Mouse (Mus musculus) limb, embryonic 10.5 days (tissue): Measurements from ENCODE around the gene Cfap45. TPM values are rescaled to one million over a fixed set of nuclear protein-coding genes. Genes with fewer than 3 reads are reported as not detected.

Experiments
- DNase-seq: peaks from one replicate; pipeline ENCODE4 v3.0.0-alpha.2; 2017; ENCODE audit warnings: low spot score
- H3K27ac ChIP-seq: fragments of 300-500 bp; sonication (generic); 2 replicates; pipeline ENCODE4 v1.5.1; 2016; ENCODE audit warnings: mild to moderate bottlenecking
- H3K27me3 ChIP-seq: fragments of 300-500 bp; sonication (generic); 2 replicates; pipeline ENCODE4 v1.6.1; 2016; ENCODE audit warnings: low read depth, mild to moderate bottlenecking; ENCODE audit not compliant: poor library complexity, severe bottlenecking
- H3K36me3 ChIP-seq: fragments of 300-500 bp; sonication (generic); 2 replicates; pipeline ENCODE4 v1.6.1; 2016; ENCODE audit warnings: mild to moderate bottlenecking, moderate library complexity
- H3K4me1 ChIP-seq: fragments of 300-500 bp; sonication (generic); 2 replicates; pipeline ENCODE4 v1.6.1; 2016
- H3K4me3 ChIP-seq: fragments of 300-500 bp; sonication (generic); 2 replicates; pipeline ENCODE4 v1.5.1; 2016; ENCODE audit warnings: mild to moderate bottlenecking, moderate library complexity
- H3K9me3 ChIP-seq: fragments of 300-500 bp; sonication (generic); replicated peaks from 2 replicates; pipeline ENCODE4 v1.6.1; 2016; ENCODE audit warnings: mild to moderate bottlenecking
- WGBS: fragments of 180-500 bp; shearing (Covaris S2); methylation state at CpG from one replicate; pipeline ENCODE4 v1.1.7; 2016; 5-methylcytosine and 5-hydroxymethylcytosine counted together
- polyA plus RNA-seq: library from polyadenylated mRNA; unstranded; fragments of >200 nt; fragmentation: Nextera tagmentation; extraction: Ambion mirVana; gene quantifications from 2 replicates; pipeline ENCODE4 v1.2.1, GENCODE M21; 2016

The Cfap45 gene
- polyA plus RNA-seq, 1 experiment from 2014 or later = 1.0 TPM

- Histone ChIP-seq H3K9me3 (no peaks in the 10 kb centered on the region), H3K27ac (peak overlapping the region; percentile 76), H3K36me3 (no peaks in the 10 kb centered on the region), H3K27me3 (0 out of 2 replicates have a peak, but pooled peaks cover 5% of the 10 kb centered on the region), H3K4me3 (peak overlapping the region; percentile 18; the same call in 1 of the 2 replicates), H3K4me1 (peaks cover 28% of the 10 kb centered on the region)
- 27% methylated on average over 13 of the region's 13 CpGs for WGBS
- DNase-seq = peak; percentile 57
Measured at GRCm38 (mm10) chr1:172512962-172513361, 7.6 kb upstream of the Cfap45 start.

GRCm38 (mm10) chr1:172513525-172514212, 6.9 kb upstream of the Cfap45 start:
- no peak for DNase-seq
- Histone ChIP-seq H3K4me3 (no peak overlapping the region), H3K36me3 (no peaks in the 10 kb centered on the region), H3K27ac (peak overlapping the region; percentile 76), H3K9me3 (no peaks in the 10 kb centered on the region), H3K4me1 (peaks cover 28% of the 10 kb centered on the region), H3K27me3 (0 out of 2 replicates have a peak, but pooled peaks cover 5% of the 10 kb centered on the region)
- 86% methylated on average over 17 of the region's 17 CpGs for WGBS

- 0 out of 2 replicates have a peak overlapping the region, but pooled peaks have one; percentile 76 for H3K27ac ChIP-seq
- no peak for DNase-seq
- 79% methylated on average over 4 of the region's 4 CpGs for WGBS
- H3K4me3 ChIP-seq = no peak overlapping the region
- no peaks in the 10 kb centered on the region for H3K36me3 ChIP-seq
- H3K9me3 ChIP-seq = no peaks in the 10 kb centered on the region
- H3K4me1 ChIP-seq = peaks cover 28% of the 10 kb centered on the region
- 0 out of 2 replicates have a peak, but pooled peaks cover 5% of the 10 kb centered on the region for H3K27me3 ChIP-seq
Measured at GRCm38 (mm10) chr1:172514213-172514529, 6.4 kb upstream of the Cfap45 start.

- 83% methylated on average over 7 of the region's 7 CpGs for WGBS
- DNase-seq = no peak
- no peak overlapping the region for H3K4me3 ChIP-seq
- no peaks in the 10 kb centered on the region for H3K9me3 ChIP-seq
- H3K36me3 ChIP-seq = no peaks in the 10 kb centered on the region
- H3K27me3 ChIP-seq = 0 out of 2 replicates have a peak, but pooled peaks cover 5% of the 10 kb centered on the region
- H3K4me1 ChIP-seq = peaks cover 30% of the 10 kb centered on the region
- no peak overlapping the region for H3K27ac ChIP-seq
Measured at GRCm38 (mm10) chr1:172514551-172515268, 5.9 kb upstream of the Cfap45 start.

DNA sequence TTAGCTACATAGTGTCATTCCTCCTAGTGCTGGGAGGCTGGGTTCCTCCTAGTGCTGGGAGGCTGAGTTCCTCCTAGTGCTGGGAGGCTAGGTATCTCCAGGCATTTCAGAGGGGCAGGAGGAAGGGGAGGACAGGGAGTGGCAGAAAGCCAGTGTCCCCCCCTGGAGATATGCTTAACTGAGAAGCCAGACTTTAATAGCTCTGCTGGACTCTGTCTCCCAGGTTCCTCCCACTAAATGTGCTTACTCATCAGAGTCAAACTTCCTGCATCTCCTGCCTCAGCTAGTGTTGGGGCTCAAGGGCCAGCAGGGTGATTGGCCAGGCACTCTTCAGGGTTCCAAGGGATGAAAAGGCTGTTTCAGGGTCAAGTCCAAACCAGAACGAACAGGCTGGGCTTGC, 5.2 kb upstream of the Cfap45 start:
- DNase-seq = no peak
- 78% methylated on average over 1 of the region's 1 CpGs for WGBS
- Histone ChIP-seq H3K4me3 (no peak overlapping the region), H3K9me3 (no peaks in the 10 kb centered on the region), H3K27me3 (0 out of 2 replicates have a peak, but pooled peaks cover 5% of the 10 kb centered on the region), H3K4me1 (peaks cover 31% of the 10 kb centered on the region), H3K27ac (no peak overlapping the region), H3K36me3 (no peaks in the 10 kb centered on the region)

- no peaks in the 10 kb centered on the region for H3K36me3 ChIP-seq
- H3K27me3 ChIP-seq = peaks cover 17% of the 10 kb centered on the region; the same call in 1 of the 2 replicates
- no peaks in the 10 kb centered on the region for H3K9me3 ChIP-seq
- no peak overlapping the region for H3K4me3 ChIP-seq
- DNase-seq = no peak
- WGBS = 76% methylated on average over 4 of the region's 4 CpGs
- peaks cover 37% of the 10 kb centered on the region for H3K4me1 ChIP-seq
- H3K27ac ChIP-seq = no peak overlapping the region
Measured at GRCm38 (mm10) chr1:172518013-172518412, 2.6 kb upstream of the Cfap45 start.

GRCm38 (mm10) chr1:172519644-172520043, 957 bp upstream of the Cfap45 start:
- no peak for DNase-seq
- Histone ChIP-seq H3K27ac (no peak overlapping the region), H3K4me3 (no peak overlapping the region), H3K4me1 (peaks cover 26% of the 10 kb centered on the region), H3K9me3 (no peaks in the 10 kb centered on the region), H3K27me3 (peaks cover 17% of the 10 kb centered on the region; the same call in 1 of the 2 replicates), H3K36me3 (no peaks in the 10 kb centered on the region)
- 62% methylated on average over 6 of the region's 6 CpGs for WGBS

GRCm38 (mm10) chr1:172522524-172522923, 1.9 kb downstream of the Cfap45 start:
- WGBS = 76% methylated on average over 7 of the region's 7 CpGs
- no peaks in the 10 kb centered on the region for H3K9me3 ChIP-seq
- no peaks in the 10 kb centered on the region for H3K36me3 ChIP-seq
- no peak for DNase-seq
- peaks cover 21% of the 10 kb centered on the region for H3K27me3 ChIP-seq
- H3K4me3 ChIP-seq = no peak overlapping the region
- H3K27ac ChIP-seq = no peak overlapping the region
- peaks cover 31% of the 10 kb centered on the region for H3K4me1 ChIP-seq

DNA sequence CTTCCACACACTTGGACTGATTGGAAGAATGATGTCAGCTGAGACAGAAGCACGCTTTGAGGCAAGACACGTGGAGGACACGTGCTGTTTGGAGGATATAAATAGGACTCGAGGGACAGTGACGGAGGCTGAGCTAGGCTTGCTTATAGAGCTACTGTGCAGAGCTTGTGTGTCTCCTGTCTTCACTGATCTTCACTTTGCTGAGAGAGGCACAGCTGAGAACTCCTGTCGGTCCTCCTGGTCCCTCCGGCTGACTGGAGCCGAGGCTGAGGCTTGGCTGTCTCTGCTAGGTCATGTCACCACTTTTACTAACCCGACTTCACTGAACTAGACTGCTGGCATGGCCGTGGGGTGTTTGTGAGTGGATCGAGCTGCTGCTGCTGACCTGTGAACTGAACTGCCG, 3.1 kb downstream of the Cfap45 start:
- WGBS = 76% methylated on average over 12 of the region's 12 CpGs
- peaks cover 31% of the 10 kb centered on the region for H3K4me1 ChIP-seq

GRCm38 (mm10) chr1:172525027-172525764, 4.6 kb downstream of the Cfap45 start:
- Histone ChIP-seq H3K27me3 (peaks cover 26% of the 10 kb centered on the region), H3K4me1 (peaks cover 34% of the 10 kb centered on the region), H3K27ac (peak overlapping the region; percentile 67), H3K9me3 (no peaks in the 10 kb centered on the region), H3K36me3 (no peaks in the 10 kb centered on the region), H3K4me3 (no peak overlapping the region)
- 57% methylated on average over 15 of the region's 15 CpGs for WGBS
- no peak for DNase-seq

More for the DNA sequence above, 3.1 kb downstream of the Cfap45 start:
- Histone ChIP-seq H3K36me3 (no peaks in the 10 kb centered on the region), H3K4me3 (no peak overlapping the region), H3K27me3 (peaks cover 26% of the 10 kb centered on the region), H3K27ac (no peak overlapping the region), H3K9me3 (no peaks in the 10 kb centered on the region)
- DNase-seq = no peak

DNA sequence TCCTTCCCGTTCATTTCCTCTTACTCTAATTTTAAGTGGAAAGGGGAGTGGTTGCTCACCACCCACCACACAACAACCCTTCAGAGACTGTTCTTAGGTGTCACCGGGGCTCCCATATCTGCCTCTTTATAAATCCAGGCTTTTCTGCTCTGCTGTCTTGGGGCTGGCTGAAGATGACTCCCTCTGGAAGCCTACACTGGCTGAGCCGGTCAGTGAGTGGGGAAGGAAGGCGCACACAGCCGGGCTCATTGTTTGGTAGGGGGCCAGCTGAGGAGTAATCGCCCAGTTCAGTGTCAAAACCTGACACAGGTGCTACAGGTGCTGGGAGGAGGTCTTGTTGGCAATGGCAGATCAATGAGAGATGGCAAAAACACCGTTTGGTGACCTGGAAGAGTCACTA, 5.4 kb downstream of the Cfap45 start:
- no peak for DNase-seq
- 76% methylated on average over 7 of the region's 7 CpGs for WGBS
- H3K27me3 ChIP-seq = peaks cover 26% of the 10 kb centered on the region
- no peaks in the 10 kb centered on the region for H3K36me3 ChIP-seq
- peaks cover 34% of the 10 kb centered on the region for H3K4me1 ChIP-seq
- H3K4me3 ChIP-seq = no peak overlapping the region
- H3K27ac ChIP-seq = no peak overlapping the region
- H3K9me3 ChIP-seq = no peaks in the 10 kb centered on the region

GRCm38 (mm10) chr1:172526380-172527081, 5.9 kb downstream of the Cfap45 start:
- Histone ChIP-seq H3K36me3 (no peaks in the 10 kb centered on the region), H3K4me1 (peaks cover 34% of the 10 kb centered on the region), H3K9me3 (no peaks in the 10 kb centered on the region), H3K27ac (no peak overlapping the region), H3K4me3 (no peak overlapping the region), H3K27me3 (peaks cover 28% of the 10 kb centered on the region)
- 79% methylated on average over 23 of the region's 23 CpGs for WGBS
- DNase-seq = no peak
